Mouse (Mus musculus) bone marrow, adult 2 months (tissue): ENCODE results near the gene Rgs9.

Experiments
- CTCF ChIP-seq: fragments of 200-500 bp; IDR thresholded peaks from 2 replicates; pipeline ENCODE4 v1.5.1; 2011; ENCODE audit warnings: low read length, control low read depth; ENCODE audit not compliant: control insufficient read depth, insufficient read depth
- POLR2A ChIP-seq: fragments of 200-500 bp; IDR thresholded peaks from 2 replicates; pipeline ENCODE4 v1.6.1; 2011; ENCODE audit warnings: low read depth, mild to moderate bottlenecking, control low read depth, low read length, borderline replicate concordance; ENCODE audit not compliant: control insufficient read depth

DNA sequence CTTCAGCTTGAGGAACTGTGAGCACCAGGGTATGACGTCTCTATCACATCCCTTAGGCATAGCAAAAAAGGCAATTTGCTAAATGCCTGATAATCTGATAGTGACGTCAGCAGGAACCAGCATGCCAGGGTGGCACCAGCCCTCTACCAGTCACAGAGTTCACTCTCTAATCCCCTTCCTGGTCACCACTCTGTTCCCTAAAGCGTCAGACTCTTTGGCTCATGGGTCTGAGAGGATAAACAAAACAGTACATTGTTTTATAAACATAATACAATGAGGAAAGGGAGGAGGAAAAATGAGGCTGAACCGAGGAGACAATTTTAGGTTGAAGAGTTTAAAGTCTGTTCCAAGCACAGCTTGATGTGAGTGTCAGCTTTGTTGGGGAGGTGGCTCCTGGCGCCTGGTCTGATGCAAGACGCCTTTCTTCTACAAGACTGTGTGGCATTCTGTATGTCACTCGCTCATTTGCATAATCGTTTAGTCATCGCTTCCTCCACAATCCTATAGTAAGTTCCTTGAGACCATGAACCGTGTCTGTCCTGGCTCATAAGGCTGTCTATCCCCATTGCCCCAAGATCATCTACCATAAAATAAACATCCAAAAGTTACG lies 33.7 kb downstream of the Rgs9 start:
- TF ChIP-seq CTCF = no peak
- TF ChIP-seq POLR2A = no peak
